Mouse (Mus musculus) limb, embryonic 14.5 days (tissue): Measurements from ENCODE around the gene Hspb2. TPM values are rescaled to one million over a fixed set of nuclear protein-coding genes. Genes with fewer than 3 reads are reported as not detected.
A peak's percentile ranks its signal among the peaks of the same experiment; 100 is the strongest.

Source experiments
- ATAC-seq: fragments of 200-750 bp; cut with Nextera tagmentation; 2 replicates; pipeline ENCODE4 v1.8.0; 2017; ENCODE audit warnings: low read depth, moderate number of reproducible peaks, moderate TSS enrichment; ENCODE audit not compliant: low FRiP score
- DNase-seq: peaks from one replicate; pipeline ENCODE4 v3.0.0-alpha.2; 2015; ENCODE audit warnings: low spot score
- H3K27ac ChIP-seq: fragments of 300-500 bp; sonication (generic); replicated peaks from 2 replicates; pipeline ENCODE4 v1.5.1; 2014; ENCODE audit warnings: low read depth, mild to moderate bottlenecking, low read length, moderate library complexity, mixed read lengths
- H3K27me3 ChIP-seq: fragments of 300-500 bp; sonication (generic); 2 replicates; pipeline ENCODE4 v1.6.1; 2014; ENCODE audit warnings: low read length, mixed read lengths; ENCODE audit not compliant: control insufficient read depth, insufficient read depth
- H3K36me3 ChIP-seq: fragments of 300-500 bp; sonication (generic); 2 replicates; pipeline ENCODE4 v1.6.1; 2014; ENCODE audit warnings: mild to moderate bottlenecking, low read length, moderate library complexity, mixed read lengths; ENCODE audit not compliant: control insufficient read depth, insufficient read depth
- H3K4me1 ChIP-seq: fragments of 300-500 bp; sonication (generic); 2 replicates; pipeline ENCODE4 v1.6.1; 2014; ENCODE audit warnings: antibody characterized with exemption, low read length, mixed read lengths; ENCODE audit not compliant: control insufficient read depth, insufficient read depth
- H3K4me2 ChIP-seq: fragments of 300-500 bp; sonication (generic); replicated peaks from 2 replicates; pipeline ENCODE4 v1.6.1; 2014; ENCODE audit warnings: low read depth, mild to moderate bottlenecking, low read length, moderate library complexity; ENCODE audit not compliant: severe bottlenecking
- H3K4me3 ChIP-seq: fragments of 300-500 bp; sonication (generic); replicated peaks from 2 replicates; pipeline ENCODE4 v1.5.1; 2014; ENCODE audit warnings: low read length
- H3K9ac ChIP-seq: fragments of 300-500 bp; sonication (generic); 2 replicates; pipeline ENCODE4 v1.6.1; 2014; ENCODE audit warnings: mild to moderate bottlenecking, low read depth, low read length, moderate library complexity; ENCODE audit not compliant: severe bottlenecking
- H3K9me3 ChIP-seq: fragments of 300-500 bp; sonication (generic); 2 replicates; pipeline ENCODE4 v1.6.1; 2016; ENCODE audit warnings: low read length; ENCODE audit not compliant: control insufficient read depth
- POLR2A ChIP-seq: fragments of 200-500 bp; IDR thresholded peaks from 2 replicates; pipeline ENCODE4 v1.8.0; 2012; ENCODE audit warnings: inconsistent platforms, mild to moderate bottlenecking, moderate library complexity, borderline replicate concordance; ENCODE audit not compliant: insufficient read depth, insufficient read length; ENCODE audit errors: extremely low read depth
- WGBS: fragments of 180-500 bp; shearing (Covaris S2); extraction: QIAGEN DNeasy Blood & Tissue Kit; methylation state at CpG from one replicate; pipeline ENCODE4 v1.1.7; 2014; 5-methylcytosine and 5-hydroxymethylcytosine counted together
- polyA plus RNA-seq, 2 experiments: library from polyadenylated mRNA; depleted of rRNA in 1 of 2; stranded (reverse) in 1 of 2; unstranded in 1 of 2; fragments of >200 nt; fragmentation: Nextera tagmentation in 1 of 2; extraction: Ambion mirVana in 1 of 2; gene quantifications; 2 replicates each; pipeline versions ENCODE4 v1.2.1 to v1.2.3; 2012 to 2014

Gene Hspb2
- polyA plus RNA-seq, 2 experiments, result 53.0 to 78.7 TPM

DNA sequence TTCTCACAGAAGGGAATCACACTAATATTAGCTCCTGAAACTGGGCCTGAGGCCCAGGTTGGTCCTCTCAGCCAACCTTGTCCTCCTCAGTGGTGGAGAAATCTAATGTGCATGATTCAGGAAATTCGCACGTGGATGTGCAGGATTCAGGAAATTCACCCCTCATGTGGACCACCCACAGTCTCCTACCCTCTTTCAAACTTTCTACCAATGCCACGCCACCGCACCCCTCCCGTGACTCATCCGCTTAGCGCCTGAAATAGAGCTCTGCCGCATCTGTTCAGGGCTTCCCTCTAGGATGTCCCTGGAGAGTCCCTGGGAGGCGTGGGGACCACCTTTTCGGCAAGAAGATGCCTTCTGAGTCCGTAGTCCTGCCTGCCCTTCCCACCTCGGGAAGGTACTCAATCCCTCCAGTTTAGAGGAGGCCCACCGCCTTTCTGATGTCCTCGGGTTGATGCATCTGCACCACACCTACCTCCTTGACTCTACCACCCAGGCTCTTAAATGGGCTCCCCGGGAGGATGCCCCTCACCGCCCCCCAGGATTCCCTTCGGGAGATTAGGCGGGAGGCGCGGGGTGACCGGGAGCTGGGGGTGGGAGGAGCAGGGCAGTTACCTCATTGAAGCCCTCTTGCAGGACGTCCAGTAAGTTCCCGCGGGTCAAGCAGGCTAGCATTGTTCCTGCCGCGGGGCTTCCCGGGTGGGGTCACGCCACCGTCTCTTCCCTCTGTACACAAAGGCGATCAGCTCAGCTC, 24.8 kb downstream of the Hspb2 start:
- WGBS, result 4% methylated on average over 29 of the region's 30 CpGs
- peak overlapping the region; percentile 70 for H3K27ac ChIP-seq

GRCm38 (mm10) chr9:50725921-50726590, 26.1 kb downstream of the Hspb2 start:
- TF ChIP-seq POLR2A, result no peak
- WGBS, result 13% methylated on average over 8 of the region's 8 CpGs
- Histone ChIP-seq H3K4me3 (peak overlapping the region; percentile 50), H3K27me3 (no peaks in the 10 kb centered on the region), H3K36me3 (no peaks in the 10 kb centered on the region), H3K4me2 (peak overlapping the region; percentile 71), H3K4me1 (peaks cover 37% of the 10 kb centered on the region), H3K9me3 (no peaks in the 10 kb centered on the region), H3K9ac (peak overlapping the region; percentile 61), H3K27ac (peak overlapping the region; percentile 70; the same call in 1 of the 2 replicates)
- ATAC-seq (no peak), DNase-seq (no peak)

More for the DNA sequence above, 24.8 kb downstream of the Hspb2 start:
- DNase-seq, result peak; percentile 54
- H3K9ac ChIP-seq, result peak overlapping the region; percentile 61
- peak; percentile 12 for ATAC-seq
- no peaks in the 10 kb centered on the region for H3K27me3 ChIP-seq
- peak overlapping the region; percentile 71 for H3K4me2 ChIP-seq
- H3K36me3 ChIP-seq, result no peaks in the 10 kb centered on the region
- peaks cover 32% of the 10 kb centered on the region for H3K4me1 ChIP-seq
- H3K9me3 ChIP-seq, result no peaks in the 10 kb centered on the region
- peak overlapping the region; percentile 50 for H3K4me3 ChIP-seq
- no peak; the same call in 1 of the 2 replicates for TF ChIP-seq POLR2A

GRCm38 (mm10) chr9:50724661-50725330, 27.4 kb downstream of the Hspb2 start:
- Histone ChIP-seq H3K36me3 (no peaks in the 10 kb centered on the region), H3K9me3 (no peaks in the 10 kb centered on the region), H3K27ac (no peak overlapping the region), H3K4me2 (no peak overlapping the region), H3K4me3 (no peak overlapping the region), H3K9ac (no peak overlapping the region), H3K4me1 (peaks cover 40% of the 10 kb centered on the region), H3K27me3 (no peaks in the 10 kb centered on the region)
- ATAC-seq, result no peak
- 30% methylated on average over 3 of the region's 3 CpGs for WGBS
- DNase-seq, result no peak
- no peak for TF ChIP-seq POLR2A

DNA sequence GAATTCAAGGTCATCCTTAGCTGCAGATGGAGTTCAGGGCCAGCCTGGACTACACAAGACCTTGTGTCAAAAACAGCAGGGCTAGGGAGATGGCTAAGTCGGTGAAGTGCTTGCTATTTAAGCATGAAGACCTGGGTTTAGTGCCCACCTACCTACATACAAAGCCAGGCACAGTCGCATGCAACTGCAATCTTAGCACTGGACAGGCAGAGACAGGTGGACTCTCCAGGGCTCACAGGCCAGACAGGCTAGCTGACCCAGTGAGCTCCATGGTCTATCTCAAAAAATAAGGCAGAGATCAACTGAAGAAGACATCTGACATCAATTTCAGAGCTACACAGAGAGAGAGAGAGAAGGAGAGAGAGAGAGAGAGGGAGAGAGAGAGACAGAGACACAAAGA, 28.0 kb downstream of the Hspb2 start:
- Histone ChIP-seq H3K27me3 (no peaks in the 10 kb centered on the region), H3K4me2 (no peak overlapping the region), H3K4me1 (peaks cover 40% of the 10 kb centered on the region), H3K9ac (no peak overlapping the region), H3K27ac (0 out of 2 replicates have a peak overlapping the region, but pooled peaks have one; percentile 13), H3K4me3 (no peak overlapping the region), H3K9me3 (no peaks in the 10 kb centered on the region), H3K36me3 (no peaks in the 10 kb centered on the region)
- ATAC-seq, result no peak
- no peak for DNase-seq
- 71% methylated on average over 2 of the region's 2 CpGs for WGBS
- TF ChIP-seq POLR2A, result no peak

DNA sequence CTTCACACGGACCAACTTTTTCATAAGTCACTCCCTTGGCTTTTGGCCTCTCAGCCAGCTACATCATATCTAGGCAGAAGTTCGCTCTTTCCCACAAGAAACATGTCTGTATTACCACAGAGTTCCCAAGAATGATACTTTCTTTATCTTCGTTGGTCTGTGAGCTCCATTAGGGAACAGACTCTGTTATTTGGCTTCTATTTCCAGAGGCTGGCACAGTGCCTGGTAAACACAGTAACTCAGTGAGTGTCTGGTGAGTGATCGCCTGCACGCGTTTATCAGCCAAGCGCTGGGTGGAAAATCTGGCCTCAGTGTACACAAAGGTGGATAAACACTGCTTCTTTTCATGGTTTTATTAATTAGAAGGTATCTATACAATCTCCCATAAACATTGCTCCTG, 28.7 kb downstream of the Hspb2 start:
- H3K4me3 ChIP-seq, result no peak overlapping the region
- no peaks in the 10 kb centered on the region for H3K9me3 ChIP-seq
- ATAC-seq (no peak), DNase-seq (peak; percentile 56)
- no peak for TF ChIP-seq POLR2A
- 0 out of 2 replicates have a peak overlapping the region, but pooled peaks have one; percentile 0 for H3K4me2 ChIP-seq
- no peaks in the 10 kb centered on the region for H3K36me3 ChIP-seq
- WGBS, result 35% methylated on average over 7 of the region's 7 CpGs
- no peak overlapping the region for H3K9ac ChIP-seq
- H3K27me3 ChIP-seq, result no peaks in the 10 kb centered on the region
- H3K27ac ChIP-seq, result 0 out of 2 replicates have a peak overlapping the region, but pooled peaks have one; percentile 44
- peaks cover 40% of the 10 kb centered on the region for H3K4me1 ChIP-seq
